Mouse (Mus musculus): Measurements from ENCODE around the gene Pctp.

Gene Pctp

DNA sequence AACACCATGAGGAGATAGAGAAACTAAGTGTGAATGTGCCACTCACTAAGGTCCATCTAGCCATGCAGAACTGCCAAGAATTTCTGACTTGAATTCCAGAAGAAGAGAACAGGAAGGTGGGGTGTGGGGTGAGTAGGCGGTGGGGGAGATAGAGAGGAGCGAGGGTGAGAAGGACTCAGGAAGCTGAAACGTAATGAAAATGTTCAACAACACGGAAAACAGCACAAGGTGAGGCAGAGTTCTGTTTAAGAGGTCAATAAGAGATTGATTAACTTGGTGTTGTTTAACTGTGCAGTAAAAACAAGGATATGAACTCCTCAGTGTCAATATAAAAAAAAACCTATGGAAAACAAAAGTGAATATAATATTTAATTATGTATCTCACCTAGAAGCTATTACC, 3.4 kb upstream of the Pctp start:
- no peak for DNase-seq

DNA sequence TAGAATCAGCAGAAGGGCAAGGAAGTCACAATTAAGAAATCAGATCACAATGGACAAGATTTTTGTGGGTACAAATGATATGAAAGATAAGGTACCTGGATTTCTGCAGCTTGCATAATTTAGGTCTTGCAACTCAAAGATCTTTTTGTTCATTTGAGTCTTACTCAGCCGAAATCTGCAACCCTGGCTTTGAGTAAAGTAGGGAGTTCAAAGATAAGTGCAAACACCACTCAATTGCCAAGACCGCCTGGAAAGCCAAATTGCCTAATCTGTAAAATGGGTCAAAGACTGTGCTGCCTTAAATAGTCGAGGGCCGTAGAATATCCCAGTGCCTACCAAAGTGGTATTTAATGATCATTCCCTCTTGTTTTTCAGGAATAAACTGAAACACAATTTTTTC, 692 bp upstream of the Pctp start:
- DNase-seq, result no peak

DNA sequence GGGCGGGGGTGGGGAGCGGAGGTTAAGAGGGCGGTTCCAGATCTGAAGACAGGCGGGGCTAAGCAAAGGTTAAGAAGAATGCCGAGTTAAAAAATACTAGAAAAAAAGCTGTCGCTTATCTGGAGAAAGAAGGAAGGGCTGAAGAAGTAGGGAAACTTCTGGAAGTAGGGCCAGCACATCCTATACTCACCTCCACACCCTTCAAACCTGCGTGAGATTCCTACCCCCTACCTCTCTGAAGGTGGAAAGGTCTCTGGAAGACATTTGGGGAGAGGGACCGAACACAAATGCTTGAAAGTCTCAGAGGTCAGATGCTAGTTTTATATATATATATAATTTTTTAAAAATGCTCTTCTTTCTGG, 274 bp upstream of the Pctp start:
- no peak for DNase-seq

DNA sequence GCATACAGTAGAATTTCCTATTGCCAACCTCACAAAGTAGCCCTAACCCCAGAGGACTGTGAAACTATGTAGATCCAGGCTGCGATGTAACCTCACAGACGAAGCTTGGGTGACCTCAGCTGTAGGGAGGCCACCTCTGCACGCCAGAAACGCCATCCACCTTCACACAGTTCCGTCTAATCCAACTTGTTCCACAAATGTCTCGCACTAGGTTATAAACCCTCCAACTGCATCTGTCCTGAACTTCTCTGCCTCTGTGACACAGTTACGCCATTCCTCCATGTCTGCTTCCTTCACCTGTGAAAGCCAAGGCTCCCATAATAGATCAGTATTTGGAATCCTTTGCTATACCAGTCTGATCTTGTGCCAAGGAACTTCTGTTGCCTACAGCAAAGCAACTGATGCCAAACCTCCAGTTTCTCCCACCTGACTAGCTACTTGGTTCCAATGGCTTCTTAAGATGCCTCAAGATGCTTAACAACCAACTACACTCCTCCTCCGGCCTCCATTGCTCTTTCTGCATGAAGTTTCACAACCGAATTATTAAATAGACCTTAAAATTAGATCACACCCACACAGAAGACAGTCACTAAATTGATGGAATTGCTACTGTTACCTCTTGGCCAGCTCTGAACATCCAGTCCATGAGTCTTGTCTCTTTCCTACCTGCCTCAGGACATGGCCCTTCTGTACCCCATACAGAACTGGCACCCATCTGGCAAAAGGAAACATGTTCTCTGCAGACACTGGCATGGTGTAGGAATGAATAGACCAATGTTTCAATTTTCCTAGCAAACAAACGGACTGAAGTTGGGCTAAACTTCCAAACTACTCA, 1.1 kb downstream of the Pctp start:
- DNase-seq, result no peak

DNA sequence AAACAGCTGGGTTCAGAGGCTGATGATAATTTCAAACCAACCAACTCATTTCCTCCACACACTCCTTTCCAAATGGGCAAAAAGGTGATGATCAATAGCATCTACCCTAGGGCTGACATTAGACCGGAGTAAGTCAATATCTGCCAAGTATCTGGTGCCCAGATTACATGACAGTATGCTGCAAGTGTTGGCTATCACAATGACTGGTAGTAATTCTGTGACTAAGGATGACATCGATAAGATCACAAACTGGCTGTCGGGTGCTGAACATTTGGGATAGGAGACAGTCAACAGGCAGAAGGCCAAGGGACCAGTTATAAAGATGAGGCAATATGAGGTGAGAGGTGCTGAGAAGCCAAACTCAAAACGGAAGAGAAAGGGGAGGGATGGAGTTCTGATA, 2.0 kb downstream of the Pctp start:
- DNase-seq, result no peak

DNA sequence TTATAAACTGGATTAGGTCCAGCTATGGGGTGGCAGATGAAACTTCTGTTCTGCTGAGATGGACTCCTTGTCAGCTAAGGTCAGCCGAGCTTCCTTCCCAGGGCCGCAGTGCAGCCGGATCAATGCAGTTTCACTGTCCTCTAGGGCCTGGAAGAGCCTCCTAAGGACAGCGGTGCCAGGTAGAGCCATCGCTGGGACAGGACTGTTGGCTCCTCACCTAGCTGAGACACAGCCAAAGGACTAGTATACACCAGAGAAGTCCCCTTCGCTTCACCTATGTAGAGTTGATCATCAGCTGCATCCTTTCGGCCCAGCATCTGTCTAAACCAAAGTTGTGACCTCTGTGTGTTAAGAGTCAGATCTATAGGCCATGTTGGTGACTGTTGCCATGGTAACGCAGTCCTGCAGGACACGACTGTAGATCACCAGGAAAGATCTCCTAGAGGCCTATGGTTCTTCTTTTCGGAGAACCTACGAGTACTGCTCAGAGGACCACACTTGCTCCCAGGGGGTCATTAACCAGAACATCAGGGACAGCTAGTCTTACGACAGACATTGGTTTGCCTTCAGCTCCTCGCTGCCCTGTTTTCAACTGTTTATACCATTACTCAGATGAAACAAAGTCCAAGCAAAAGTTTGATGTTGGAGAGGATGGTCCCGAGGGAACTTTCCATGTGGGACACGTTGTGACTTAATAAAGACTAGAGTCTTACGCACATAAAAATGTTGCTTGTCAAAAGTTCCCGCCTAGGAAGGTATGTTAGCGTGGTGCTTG, 3.5 kb downstream of the Pctp start:
- DNase-seq, result no peak

DNA sequence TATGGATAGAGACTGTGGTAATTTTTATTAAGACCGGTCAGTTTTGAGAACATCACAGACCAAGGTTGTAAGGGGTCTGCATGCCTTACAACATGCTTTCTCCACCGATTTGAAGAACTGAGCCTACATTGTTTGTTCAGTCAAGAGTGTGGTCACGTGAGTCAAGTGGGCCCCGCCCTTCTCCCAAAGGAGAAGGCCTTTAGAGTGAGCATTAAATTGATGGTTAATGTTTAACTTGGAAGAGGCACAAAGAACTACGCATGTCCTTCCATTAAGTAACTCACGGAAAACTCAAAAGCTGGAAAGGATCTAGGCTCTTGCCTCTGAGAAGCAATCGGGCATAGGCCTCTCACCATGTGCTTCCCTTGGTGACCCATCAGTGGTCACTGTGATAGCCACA, 5.8 kb downstream of the Pctp start:
- DNase-seq, result peak; percentile 74

DNA sequence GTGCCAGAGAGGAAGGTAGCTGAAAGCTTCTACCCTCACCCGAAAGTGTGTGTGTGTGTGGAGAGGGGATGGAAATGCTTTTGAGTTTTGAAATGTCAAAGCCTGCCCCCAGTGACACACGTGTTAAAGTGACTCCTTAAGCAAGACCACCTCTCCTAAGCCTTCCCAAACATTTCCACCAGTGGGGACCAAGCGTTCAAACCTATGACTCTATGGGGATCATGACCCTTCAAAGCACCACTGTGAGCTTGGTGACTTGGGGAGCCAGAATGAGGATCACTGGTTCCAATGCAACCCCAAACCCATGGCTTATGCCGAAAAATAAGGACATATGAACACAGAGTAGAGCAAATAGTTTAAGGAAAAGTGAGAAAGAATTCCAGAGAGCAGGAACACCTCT, 6.3 kb downstream of the Pctp start:
- no peak for DNase-seq

DNA sequence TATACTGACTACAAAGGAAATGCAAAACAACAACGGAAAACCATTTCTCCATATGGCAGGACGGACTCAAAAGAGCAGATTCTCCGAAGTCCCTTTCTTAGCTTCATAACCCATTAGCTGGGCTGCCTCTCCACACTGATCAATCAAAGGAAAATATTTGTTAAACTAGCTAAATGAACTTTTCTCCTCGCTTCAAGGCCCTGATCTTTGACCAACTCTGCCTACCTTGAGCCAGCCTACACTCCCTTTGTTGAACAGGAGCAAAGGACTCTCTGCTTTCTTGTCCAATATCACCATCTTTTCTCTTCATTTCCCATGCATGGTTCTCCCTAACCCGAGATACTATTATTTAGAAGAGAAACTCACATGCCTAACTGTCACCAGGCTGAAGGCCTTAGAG, 7.1 kb downstream of the Pctp start:
- no peak for DNase-seq

DNA sequence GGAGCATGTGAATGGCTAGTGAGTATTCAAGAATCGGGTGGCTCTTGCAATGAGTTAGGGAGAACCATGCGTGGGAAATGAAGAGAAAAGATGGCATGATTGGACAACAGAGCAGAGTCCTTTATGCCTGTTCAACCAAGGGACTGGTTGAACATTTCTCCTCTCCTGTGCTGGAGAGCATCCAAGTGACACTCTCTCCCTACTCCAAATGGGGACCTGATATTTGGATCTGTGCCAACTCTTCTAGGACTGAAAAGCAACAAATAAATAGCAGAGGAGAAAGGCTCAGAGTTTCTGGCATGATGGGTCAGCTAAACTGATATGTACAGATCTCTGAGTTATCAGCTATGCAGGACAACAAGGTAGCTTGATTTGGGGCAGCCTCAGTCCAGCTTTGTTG, 8.0 kb downstream of the Pctp start:
- no peak for DNase-seq

DNA sequence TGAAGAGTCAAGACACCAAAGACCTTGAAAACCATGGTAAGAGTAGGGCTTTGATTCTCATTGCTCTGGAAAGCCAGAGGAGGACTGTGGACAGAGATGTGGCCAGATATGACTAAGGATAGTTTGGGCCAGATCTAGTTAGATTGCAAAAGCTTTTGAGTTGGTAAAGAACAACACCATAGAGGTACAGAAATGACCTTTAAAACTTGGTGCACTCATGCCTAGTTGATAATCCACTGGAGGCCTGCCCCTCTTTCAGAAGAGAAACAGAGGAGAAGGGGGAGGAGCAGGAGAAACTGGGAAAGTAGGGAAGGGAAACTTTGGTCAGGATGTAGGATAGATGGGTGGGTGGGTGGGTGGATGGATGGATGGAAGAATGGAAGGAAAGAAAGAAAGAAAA, 11.0 kb downstream of the Pctp start:
- DNase-seq, result no peak

DNA sequence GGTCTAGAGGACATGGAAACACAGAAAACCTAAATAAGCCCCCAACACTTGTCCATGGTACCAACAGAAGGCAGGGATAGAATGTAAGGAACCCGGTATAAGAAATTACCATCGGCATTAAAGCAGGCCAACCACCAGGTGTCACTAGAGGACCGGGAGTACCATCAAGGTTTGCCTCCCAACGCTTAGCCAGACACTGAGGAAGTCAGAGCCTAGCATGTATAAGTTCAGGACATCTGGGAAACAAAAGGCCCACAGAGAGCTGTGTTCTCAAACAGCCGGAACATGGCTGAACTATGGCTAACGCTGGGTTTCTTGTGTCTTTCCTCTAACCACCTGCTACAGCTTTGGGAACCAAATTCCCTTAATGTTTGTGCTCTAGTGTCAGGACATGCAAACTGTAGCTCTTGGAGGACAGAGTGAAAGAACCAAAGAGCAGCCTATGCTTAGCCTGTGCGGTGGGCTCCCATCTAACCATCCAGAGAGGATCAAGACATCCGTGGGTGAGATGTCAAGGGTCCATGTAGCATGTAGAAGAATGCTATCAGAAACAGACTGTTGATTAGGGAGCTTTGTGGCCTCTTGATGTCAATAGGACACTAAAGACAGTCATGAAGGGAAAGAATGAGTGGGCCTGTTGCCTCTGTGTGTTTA, 13.6 kb downstream of the Pctp start:
- peak; percentile 82 for DNase-seq

DNA sequence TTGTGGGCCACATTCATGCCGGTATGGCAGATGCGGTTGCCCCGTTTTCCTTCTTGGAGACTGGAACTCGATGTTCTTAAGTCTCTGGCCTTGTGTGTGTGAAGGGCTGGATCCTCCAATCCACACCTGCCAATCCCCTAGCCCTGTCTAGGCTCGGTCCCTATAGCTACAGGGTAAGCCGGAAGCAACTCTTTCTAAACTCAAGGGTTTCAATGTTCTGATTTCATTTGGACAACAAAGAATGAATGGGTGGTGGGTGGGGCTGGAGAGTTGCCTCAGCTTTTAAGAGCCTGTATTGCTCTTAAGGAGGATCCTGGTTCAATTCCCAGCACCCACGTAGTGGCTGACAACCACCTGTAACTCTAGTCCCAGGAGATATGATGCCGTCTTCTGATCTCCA, 16.2 kb downstream of the Pctp start:
- no peak for DNase-seq

DNA sequence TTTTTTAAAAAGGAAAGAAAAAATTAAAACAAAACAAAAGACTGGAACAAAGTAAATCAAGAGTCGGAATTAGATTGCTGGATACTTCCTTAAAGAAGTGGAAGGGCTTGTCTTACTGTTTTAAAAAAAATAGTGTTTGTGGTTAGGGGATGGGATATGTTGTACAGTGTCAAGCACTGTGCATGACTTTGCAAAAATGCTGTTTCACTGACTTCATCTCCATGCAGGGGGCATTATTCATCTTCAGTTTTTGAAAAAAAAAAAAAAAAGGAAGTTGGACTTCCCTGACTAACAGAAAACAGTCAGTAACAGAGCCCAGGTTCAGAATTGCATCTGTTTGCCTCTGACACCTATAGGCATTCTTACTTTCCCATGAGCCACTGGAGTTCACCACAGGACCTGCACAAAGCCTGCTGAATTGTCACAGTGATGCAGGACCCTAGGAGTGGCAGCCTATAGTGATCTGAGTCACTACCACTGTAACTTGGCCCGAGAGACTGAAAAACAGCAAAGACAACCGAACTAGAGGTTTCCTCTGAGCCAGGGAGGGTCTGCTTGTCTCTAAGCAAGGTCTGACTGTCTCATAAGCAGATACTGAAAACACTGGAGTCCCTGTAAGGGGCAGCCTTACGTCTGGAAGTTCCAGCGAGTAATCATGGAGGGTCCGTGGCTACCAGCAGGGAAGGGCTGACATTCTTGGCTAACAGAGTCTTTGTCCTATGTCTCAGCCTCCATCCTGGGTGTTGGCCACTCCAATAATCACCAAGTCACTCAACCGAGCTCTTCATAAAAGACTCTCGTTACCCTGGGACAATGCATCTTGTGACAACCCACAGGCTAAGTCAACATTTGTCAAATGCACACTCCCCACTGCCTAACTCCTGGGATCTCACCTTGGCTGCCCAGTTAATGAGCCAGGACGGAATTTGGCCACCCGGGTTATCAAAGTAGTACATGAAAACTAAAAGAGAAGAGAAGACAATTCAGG, 17.2 kb downstream of the Pctp start:
- DNase-seq, result no peak

DNA sequence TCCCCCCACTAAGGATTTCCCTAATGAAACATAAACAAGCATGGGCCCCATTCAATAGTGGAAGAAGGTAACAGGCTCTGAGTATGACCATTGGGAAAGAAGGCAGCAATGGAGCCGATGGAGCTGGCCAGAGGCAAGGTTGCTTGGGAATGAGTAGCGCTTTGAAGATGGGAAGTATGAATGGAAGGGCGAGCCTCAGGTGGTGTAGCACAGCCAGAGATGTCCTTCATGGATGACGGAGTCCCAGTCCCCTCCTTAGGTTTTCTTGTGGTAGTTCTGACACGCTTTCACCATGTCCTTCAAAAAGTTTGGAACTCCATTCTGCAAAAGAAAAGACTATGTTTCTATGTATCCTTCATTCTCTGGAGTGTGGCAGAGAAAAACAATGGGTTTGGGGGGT, 18.3 kb downstream of the Pctp start:
- no peak for DNase-seq

DNA sequence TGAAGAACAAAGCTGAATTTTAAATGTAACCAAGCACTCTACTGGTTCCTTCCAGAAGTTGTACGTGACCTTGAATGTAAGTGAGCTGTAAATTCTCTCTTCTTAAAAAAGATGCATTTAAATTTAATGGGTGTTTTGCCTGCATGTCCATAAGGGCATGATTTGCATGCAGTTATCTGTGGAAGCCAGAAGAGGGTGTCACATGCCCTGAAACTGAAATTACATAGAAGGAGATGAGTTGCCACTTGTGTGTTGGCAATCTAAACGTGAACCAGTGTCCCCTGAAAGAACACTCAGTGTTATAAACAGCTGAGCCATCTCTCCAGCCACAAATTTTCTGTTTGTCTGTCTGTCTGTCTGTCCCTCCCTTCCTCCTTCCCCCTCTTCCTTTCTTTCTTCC, 19.8 kb downstream of the Pctp start:
- DNase-seq, result no peak

DNA sequence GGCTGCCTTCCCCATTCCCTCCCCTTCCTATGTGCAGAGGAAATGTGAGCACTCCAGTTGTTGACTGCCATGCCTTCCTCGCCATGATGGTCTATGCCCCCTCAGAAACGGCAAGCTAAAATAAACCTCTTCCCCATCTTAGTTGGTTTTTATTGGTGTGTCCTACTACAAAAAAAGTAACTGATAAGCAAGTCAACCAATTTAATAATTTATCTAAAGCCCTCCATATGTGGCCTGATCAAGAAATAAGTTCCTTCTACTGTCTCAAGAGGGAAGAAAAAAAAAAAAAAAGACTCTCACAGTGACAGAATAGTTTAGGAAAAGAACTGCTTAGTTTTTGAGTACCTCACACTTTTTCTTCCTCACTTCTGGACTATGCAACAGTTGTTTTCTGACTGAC, 22.6 kb downstream of the Pctp start:
- no peak for DNase-seq

DNA sequence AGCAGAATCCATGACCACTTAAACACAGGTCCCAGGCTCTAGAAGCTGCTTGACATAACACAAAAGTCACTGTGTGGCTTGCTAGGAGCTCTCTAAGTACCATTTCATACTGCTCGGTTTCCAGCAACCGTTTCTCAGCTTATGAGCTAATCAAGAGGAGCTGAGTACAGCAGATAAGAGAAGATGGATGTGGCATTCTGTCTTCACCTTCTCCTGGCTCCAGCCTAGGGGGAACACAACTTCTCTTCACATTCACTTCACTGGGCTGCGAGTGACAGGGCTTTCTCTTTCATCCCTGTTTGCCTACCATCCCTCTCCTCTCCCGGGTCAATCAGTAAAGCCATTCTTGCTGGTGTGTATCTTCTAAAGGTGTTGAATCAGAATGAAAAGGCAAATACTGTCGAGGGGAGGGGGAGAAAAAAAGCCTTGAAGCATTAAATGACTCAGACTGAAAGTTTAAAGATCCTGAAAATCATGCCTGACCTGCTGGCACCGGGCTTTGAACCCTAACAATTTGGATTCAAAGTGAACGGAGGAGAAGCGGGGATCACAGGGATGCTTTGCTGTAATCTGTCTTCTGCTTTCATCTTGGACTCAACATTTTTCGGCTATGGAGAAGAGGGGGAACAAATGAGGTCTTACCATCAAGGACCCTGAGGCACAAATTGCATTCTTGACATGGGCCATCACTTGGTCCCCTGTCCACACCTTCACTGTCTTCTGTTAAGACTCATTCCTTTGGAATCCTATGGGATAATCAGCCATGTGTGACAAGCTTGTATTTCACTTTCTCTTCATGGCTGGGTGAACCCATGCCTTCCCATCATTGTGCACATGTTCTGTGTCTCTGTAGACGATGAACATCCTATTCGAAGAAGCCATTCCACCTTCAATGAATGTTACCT, 23.5 kb downstream of the Pctp start:
- DNase-seq, result no peak

DNA sequence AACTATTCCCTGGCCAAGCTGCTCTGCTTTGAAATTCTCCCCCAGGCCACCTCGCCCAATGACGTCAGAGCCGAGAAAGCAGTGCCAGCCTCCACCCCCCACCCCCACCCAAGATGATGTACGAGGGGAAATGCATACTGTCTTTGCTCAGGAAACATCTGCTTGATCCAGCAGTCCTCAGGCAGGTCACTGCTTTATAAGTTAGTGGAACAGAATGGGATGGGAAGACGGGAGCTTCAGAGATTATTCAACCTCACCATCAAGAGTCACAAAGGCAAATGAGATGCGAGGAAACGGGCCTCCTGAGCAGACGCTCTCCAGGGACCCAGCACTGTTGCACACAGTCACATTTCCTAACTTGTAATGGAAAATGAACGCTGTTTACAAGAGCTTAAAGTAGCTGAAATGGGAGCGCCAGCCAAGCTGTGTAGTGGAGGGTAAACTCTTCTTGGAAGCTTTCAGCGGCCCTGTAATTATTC, 24.3 kb downstream of the Pctp start:
- DNase-seq, result peak; percentile 62

DNA sequence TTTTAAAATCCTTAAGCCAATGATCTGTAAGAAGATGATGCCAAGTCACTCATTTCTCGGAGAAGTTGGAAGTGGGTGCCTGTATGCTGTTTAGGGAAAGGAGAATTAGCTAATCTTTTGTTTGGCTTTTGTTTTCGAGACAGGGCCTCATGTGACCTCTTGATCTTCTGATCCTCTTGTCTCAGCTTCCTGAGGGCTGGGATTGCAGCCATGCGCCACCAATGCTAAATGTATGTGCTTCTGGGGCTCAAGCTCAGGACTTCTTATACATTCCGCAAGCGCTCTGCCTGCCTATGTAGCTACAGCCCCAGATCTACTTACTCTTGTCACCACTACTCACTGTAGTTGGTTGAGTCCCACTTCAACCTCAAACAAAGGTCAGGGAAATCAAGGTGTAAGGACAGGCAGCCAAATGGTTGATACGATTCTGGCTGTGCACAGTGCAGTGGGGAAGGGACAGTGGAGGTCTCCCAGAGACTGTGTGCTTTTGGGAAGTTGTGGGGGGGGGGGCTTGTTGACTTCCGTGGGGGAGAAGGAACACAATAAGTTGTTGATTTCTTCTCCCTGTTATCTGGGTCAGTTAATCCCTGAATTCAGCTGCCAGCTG, 24.8 kb downstream of the Pctp start:
- peak; percentile 37 for DNase-seq

DNA sequence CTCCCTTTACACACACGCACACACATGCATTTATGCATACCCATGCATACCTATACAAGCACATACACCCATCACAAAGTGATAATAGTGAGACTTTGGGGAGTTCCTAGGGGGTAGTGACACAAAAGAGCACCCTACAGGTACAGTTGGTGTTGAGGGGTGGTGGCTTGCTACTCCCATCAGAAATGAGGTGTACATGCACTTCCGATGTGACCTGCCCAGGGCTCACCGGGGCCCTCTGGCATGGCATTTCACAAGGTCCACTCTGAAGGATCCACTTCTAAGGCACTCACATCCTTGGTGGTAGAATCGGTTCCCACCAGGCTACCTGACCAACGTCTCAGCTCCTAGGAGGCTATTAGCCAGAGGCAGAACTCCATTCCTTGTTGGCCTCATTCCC, 26.3 kb downstream of the Pctp start:
- no peak for DNase-seq
